Mouse (Mus musculus): ENCODE results near the gene Ccr1l1.

Gene Ccr1l1

DNA sequence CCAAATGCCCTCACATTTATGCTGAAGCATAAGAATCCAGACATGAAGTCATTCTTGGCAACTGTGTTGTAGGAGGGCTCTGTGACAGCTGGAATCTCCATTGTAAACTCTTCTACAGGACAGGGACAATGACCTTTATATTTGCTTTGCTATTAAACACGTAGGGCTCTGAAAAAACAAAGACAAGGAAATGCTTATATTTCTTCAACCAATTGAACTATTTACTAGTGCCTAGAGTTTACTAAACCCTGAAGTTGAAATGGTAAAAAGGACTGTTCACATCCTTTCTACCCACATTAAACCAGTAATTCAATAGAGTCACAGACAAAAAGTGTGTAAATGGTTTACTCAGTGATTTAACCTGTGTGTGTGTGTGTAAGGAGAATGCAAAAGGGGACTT lies at the start of gene Ccr1l1:
TSS of gene Ccr1l1 (minus strand) at position 101 of the 400 bp plus-strand sequence.
- Histone ChIP-seq H3K36me3 (ENCODE audit: control insufficient read depth, insufficient read depth, low read length, poor library complexity, severe bottlenecking) (no peaks in the 10 kb centered on the region), H3K27me3 (ENCODE audit: control insufficient read depth, insufficient read depth, low read length, poor library complexity, severe bottlenecking) (no peaks in the 10 kb centered on the region; the same call in 1 of the 2 replicates)
- no peak for DNase-seq (ENCODE audit: low read depth, low spot score)

- Histone ChIP-seq H3K36me3 (ENCODE audit: control insufficient read depth, insufficient read depth, low read length, poor library complexity, severe bottlenecking) (no peaks in the 10 kb centered on the region), H3K27me3 (ENCODE audit: control insufficient read depth, insufficient read depth, low read length, poor library complexity, severe bottlenecking) (no peaks in the 10 kb centered on the region; the same call in 1 of the 2 replicates)
- DNase-seq (ENCODE audit: low read depth, low spot score): no peak
These were observed 43.5 kb upstream of the Ccr1l1 start, which contains the start of gene Ccr3 for GRCm38 (mm10) chr9:124021672-124022071. TSS of gene Ccr3 (plus strand) at chr9:124021972.

DNA sequence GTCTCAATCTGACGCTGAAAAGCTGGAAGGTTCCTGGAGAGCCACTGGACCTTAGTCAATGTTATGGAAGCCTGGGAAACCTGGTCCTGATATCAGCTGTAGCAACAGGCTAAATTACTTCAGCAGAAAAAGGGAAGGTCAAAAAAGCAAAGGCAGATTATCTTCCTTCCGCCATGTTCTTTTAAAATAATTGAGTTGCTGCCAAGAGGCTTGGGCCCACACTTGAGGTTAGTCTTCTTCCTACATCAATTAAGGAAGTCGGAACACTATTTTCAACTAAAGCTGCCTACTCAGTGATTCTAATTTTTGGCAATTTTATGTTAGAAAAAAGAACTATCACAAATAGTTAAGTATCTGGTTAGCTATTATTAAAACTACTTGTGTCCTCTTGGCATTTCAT lies 41.7 kb upstream of the Ccr1l1 start:
- Histone ChIP-seq H3K36me3 (ENCODE audit: control insufficient read depth, insufficient read depth, low read length, poor library complexity, severe bottlenecking) (no peaks in the 10 kb centered on the region), H3K27me3 (ENCODE audit: control insufficient read depth, insufficient read depth, low read length, poor library complexity, severe bottlenecking) (no peaks in the 10 kb centered on the region; the same call in none of the 2 replicates)
- no peak for DNase-seq (ENCODE audit: low read depth, low spot score)

DNA sequence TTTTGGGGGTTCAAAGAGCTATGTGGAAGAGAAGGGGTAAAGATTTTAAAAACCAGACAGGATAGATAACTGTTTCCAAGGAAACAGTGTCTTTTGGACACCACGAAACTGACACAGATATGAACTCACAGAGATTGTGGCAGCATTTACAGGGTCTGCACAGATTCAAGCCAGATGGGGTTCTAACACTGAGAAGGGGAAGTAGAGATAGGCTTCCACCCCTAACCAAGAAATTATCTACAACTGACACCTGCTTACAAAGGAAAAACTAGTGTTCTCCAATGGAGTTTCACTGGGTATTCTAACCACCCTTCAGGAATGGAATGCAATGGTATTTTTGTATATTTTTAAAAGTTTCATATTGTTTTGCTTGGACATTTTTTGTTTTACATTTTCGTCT lies 37.8 kb upstream of the Ccr1l1 start:
- Histone ChIP-seq H3K36me3 (ENCODE audit: control insufficient read depth, insufficient read depth, low read length, poor library complexity, severe bottlenecking) (no peaks in the 10 kb centered on the region), H3K27me3 (ENCODE audit: control insufficient read depth, insufficient read depth, low read length, poor library complexity, severe bottlenecking) (no peaks in the 10 kb centered on the region; the same call in none of the 2 replicates)
- DNase-seq (ENCODE audit: low read depth, low spot score): no peak

DNA sequence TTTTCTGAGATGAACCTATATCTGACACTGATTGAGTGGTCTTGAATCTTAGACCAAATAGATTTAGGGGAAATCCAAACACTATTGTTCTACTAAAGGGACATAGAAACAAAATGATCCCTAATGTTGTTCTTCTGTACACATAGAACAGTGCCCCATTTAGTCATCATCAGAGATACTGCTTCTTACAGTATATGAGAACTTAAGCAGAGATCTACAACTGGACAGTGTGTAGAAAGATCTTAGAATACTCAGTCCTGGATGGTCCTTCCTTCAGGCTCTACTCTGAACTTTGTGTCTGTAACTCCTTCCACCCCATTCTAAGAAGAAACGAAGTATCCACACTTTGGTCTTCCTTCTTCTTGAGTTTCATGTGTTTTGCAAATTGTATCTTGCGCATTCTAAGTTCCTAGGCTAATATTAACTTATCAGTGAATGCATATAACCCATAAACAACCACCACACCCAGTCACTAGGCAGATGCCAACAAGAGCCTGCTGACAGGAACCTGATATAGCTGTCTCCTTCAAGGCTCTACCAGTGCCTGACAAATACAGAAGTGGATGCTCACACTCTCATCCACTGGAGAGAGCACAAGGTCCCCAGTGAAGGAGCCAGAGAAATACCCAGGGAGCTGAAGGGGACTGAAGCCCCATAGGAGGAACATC lies 36.9 kb upstream of the Ccr1l1 start:
- H3K36me3 ChIP-seq (ENCODE audit: control insufficient read depth, insufficient read depth, low read length, poor library complexity, severe bottlenecking): no peaks in the 10 kb centered on the region
- DNase-seq (ENCODE audit: low read depth, low spot score): no peak
- no peaks in the 10 kb centered on the region; the same call in none of the 2 replicates for H3K27me3 ChIP-seq (ENCODE audit: control insufficient read depth, insufficient read depth, low read length, poor library complexity, severe bottlenecking)

- no peaks in the 10 kb centered on the region; the same call in none of the 2 replicates for H3K27me3 ChIP-seq (ENCODE audit: control insufficient read depth, insufficient read depth, low read length, poor library complexity, severe bottlenecking)
- H3K36me3 ChIP-seq (ENCODE audit: control insufficient read depth, insufficient read depth, low read length, poor library complexity, severe bottlenecking): no peaks in the 10 kb centered on the region
- no peak for DNase-seq (ENCODE audit: low read depth, low spot score)
These were observed 35.1 kb upstream of the Ccr1l1 start for GRCm38 (mm10) chr9:124013270-124013669.

DNA sequence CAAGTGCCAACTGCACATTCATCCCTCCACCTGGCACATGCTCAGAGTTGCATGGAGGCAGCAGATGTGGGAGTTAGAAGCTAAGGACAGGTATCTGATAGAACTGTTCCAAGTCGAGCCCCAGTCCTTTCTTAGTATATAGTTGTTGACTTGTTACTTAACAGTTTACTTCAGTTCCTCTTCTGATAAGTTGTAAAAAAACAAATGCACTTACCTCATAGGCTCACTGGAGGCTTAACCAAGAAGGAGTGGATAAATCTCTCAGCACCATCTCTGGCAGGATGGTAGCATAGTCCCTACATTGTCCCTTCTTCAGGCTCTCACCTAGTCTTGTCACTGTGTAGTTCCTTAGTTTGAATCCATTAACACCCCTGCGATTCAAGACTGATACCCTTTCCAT lies 34.5 kb upstream of the Ccr1l1 start:
- no peak for DNase-seq (ENCODE audit: low read depth, low spot score)
- Histone ChIP-seq H3K27me3 (ENCODE audit: control insufficient read depth, insufficient read depth, low read length, poor library complexity, severe bottlenecking) (no peaks in the 10 kb centered on the region; the same call in 1 of the 2 replicates), H3K36me3 (ENCODE audit: control insufficient read depth, insufficient read depth, low read length, poor library complexity, severe bottlenecking) (no peaks in the 10 kb centered on the region)

- DNase-seq (ENCODE audit: low read depth, low spot score): no peak
- Histone ChIP-seq H3K27me3 (ENCODE audit: control insufficient read depth, insufficient read depth, low read length, poor library complexity, severe bottlenecking) (no peaks in the 10 kb centered on the region), H3K36me3 (ENCODE audit: control insufficient read depth, insufficient read depth, low read length, poor library complexity, severe bottlenecking) (no peaks in the 10 kb centered on the region)
These were observed 21.6 kb upstream of the Ccr1l1 start for GRCm38 (mm10) chr9:123999784-124000183.

GRCm38 (mm10) chr9:123997719-123998118 lies 19.5 kb upstream of the Ccr1l1 start:
- no peak for DNase-seq (ENCODE audit: low read depth, low spot score)
- Histone ChIP-seq H3K36me3 (ENCODE audit: control insufficient read depth, insufficient read depth, low read length, poor library complexity, severe bottlenecking) (no peaks in the 10 kb centered on the region), H3K27me3 (ENCODE audit: control insufficient read depth, insufficient read depth, low read length, poor library complexity, severe bottlenecking) (no peaks in the 10 kb centered on the region)

GRCm38 (mm10) chr9:123991312-123991906 lies 13.2 kb upstream of the Ccr1l1 start:
- peak; percentile 65 for DNase-seq (ENCODE audit: low read depth, low spot score)
- H3K36me3 ChIP-seq (ENCODE audit: control insufficient read depth, insufficient read depth, low read length, poor library complexity, severe bottlenecking): no peaks in the 10 kb centered on the region

DNA sequence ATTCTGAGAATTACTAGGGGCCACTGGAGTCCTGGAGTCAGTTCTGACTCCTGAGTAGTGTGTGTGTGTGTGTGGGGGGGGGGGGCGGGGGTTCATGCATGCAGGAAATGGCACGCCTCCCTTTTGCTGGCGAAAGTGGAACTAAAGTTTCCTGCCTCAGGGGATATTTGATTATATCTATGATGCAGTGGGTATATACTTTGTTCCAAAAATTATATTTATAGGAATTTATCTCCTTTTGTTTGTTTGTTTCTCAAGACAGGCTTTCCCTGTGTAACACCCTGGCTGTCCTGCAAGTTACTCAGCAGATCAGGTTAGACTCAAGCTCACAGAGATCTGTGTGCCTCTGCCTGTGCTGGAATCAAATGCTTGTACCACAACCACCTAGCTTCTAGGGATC lies 11.5 kb upstream of the Ccr1l1 start:
- DNase-seq (ENCODE audit: low read depth, low spot score): peak; percentile 66
- Histone ChIP-seq H3K27me3 (ENCODE audit: control insufficient read depth, insufficient read depth, low read length, poor library complexity, severe bottlenecking) (no peaks in the 10 kb centered on the region), H3K36me3 (ENCODE audit: control insufficient read depth, insufficient read depth, low read length, poor library complexity, severe bottlenecking) (no peaks in the 10 kb centered on the region)

More at GRCm38 (mm10) chr9:123991312-123991906, 13.2 kb upstream of the Ccr1l1 start:
- H3K27me3 ChIP-seq (ENCODE audit: control insufficient read depth, insufficient read depth, low read length, poor library complexity, severe bottlenecking): no peaks in the 10 kb centered on the region

- peak; percentile 87 for DNase-seq (ENCODE audit: low read depth, low spot score)
- Histone ChIP-seq H3K27me3 (ENCODE audit: control insufficient read depth, insufficient read depth, low read length, poor library complexity, severe bottlenecking) (no peaks in the 10 kb centered on the region), H3K36me3 (ENCODE audit: control insufficient read depth, insufficient read depth, low read length, poor library complexity, severe bottlenecking) (no peaks in the 10 kb centered on the region)
These were observed 8.0 kb upstream of the Ccr1l1 start for GRCm38 (mm10) chr9:123986217-123986616.

- Histone ChIP-seq H3K27me3 (ENCODE audit: control insufficient read depth, insufficient read depth, low read length, poor library complexity, severe bottlenecking) (no peaks in the 10 kb centered on the region), H3K36me3 (ENCODE audit: control insufficient read depth, insufficient read depth, low read length, poor library complexity, severe bottlenecking) (no peaks in the 10 kb centered on the region)
- peak; percentile 55 for DNase-seq (ENCODE audit: low read depth, low spot score)
These were observed 6.7 kb upstream of the Ccr1l1 start for GRCm38 (mm10) chr9:123984943-123985342.

DNA sequence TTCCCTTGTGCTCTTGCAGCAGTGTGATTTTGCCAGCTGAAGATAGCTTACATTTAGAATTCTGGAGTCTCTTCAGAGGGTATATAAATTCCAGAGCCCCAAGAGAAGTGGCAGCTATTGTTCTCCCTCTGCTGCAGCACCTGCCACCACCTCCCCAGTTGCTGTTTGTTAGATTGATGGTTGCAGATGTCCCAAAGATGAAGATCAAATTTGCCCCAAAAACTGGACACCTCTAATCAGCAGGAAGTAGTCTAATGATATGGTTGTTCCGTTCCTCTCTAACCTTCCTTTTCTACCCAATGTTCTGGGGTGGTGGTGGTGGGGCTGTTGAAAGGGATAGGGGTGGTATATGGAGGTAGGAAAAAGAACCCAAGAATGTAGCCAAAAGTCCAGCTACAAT lies 4.5 kb upstream of the Ccr1l1 start:
- no peak for DNase-seq (ENCODE audit: low read depth, low spot score)
- no peaks in the 10 kb centered on the region for H3K27me3 ChIP-seq (ENCODE audit: control insufficient read depth, insufficient read depth, low read length, poor library complexity, severe bottlenecking)

GRCm38 (mm10) chr9:123981909-123982308 lies 3.7 kb upstream of the Ccr1l1 start:
- H3K27me3 ChIP-seq (ENCODE audit: control insufficient read depth, insufficient read depth, low read length, poor library complexity, severe bottlenecking): no peaks in the 10 kb centered on the region
- no peak for DNase-seq (ENCODE audit: low read depth, low spot score)
- no peaks in the 10 kb centered on the region for H3K36me3 ChIP-seq (ENCODE audit: control insufficient read depth, insufficient read depth, low read length, poor library complexity, severe bottlenecking)

More for the DNA sequence above, 4.5 kb upstream of the Ccr1l1 start:
- no peaks in the 10 kb centered on the region for H3K36me3 ChIP-seq (ENCODE audit: control insufficient read depth, insufficient read depth, low read length, poor library complexity, severe bottlenecking)
